Mouse (Mus musculus): ENCODE results near the gene Dpp4. TPM values are rescaled to one million over a fixed set of nuclear protein-coding genes. Genes with fewer than 3 reads are reported as not detected.

Gene Dpp4
- polyA plus RNA-seq, 1 experiment from 2014 or later = 1.9 TPM

DNA sequence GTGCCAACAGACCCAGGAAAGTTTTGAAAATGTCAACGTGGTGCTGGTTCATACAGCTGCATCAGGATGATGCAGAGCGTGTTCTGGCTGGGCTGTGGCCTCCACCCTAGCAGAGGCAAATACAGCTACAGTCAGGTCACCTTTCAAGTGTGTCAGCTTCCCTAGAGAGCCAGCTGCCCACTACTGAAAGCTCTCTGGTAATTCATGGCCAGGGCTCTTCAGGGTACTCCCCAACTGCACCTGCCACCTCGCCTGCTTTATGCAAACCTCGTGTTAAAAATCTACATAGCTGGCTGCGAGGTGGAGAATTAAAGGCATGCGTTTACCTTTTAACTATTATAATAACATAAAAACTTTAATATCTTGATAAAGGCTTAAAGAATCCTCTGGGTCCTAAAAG lies 67.7 kb downstream of the Dpp4 start:
- H3K4me1 ChIP-seq = peaks cover 5% of the 10 kb centered on the region; the same call in 1 of the 2 replicates
- H3K9me3 ChIP-seq (replicated peaks) = no peaks in the 10 kb centered on the region
- 68% methylated on average over 6 of the region's 6 CpGs for WGBS

GRCm38 (mm10) chr2:62341734-62342128 lies 70.3 kb downstream of the Dpp4 start:
- Histone ChIP-seq H3K27me3 (no peaks in the 10 kb centered on the region), H3K4me1 (peaks cover 5% of the 10 kb centered on the region; the same call in 1 of the 2 replicates), H3K9ac (no peak overlapping the region), H3K4me2 (replicated peaks) (peak overlapping the region; percentile 39), H3K9me3 (replicated peaks) (no peaks in the 10 kb centered on the region), H3K36me3 (no peaks in the 10 kb centered on the region), H3K27ac (no peak overlapping the region), H3K4me3 (no peak overlapping the region)
- 32% methylated on average over 14 of the region's 14 CpGs for WGBS
- ATAC-seq (ENCODE audit: low FRiP score) = 0 out of 2 replicates have a peak, but pooled peaks have one; percentile 34

More for the DNA sequence above, 67.7 kb downstream of the Dpp4 start:
- no peaks in the 10 kb centered on the region for H3K36me3 ChIP-seq
- no peak overlapping the region for H3K27ac ChIP-seq
- no peak overlapping the region for H3K9ac ChIP-seq
- H3K27me3 ChIP-seq = no peaks in the 10 kb centered on the region
- no peak for ATAC-seq (ENCODE audit: low FRiP score)
- no peak overlapping the region for H3K4me2 ChIP-seq (replicated peaks)
- no peak overlapping the region for H3K4me3 ChIP-seq

DNA sequence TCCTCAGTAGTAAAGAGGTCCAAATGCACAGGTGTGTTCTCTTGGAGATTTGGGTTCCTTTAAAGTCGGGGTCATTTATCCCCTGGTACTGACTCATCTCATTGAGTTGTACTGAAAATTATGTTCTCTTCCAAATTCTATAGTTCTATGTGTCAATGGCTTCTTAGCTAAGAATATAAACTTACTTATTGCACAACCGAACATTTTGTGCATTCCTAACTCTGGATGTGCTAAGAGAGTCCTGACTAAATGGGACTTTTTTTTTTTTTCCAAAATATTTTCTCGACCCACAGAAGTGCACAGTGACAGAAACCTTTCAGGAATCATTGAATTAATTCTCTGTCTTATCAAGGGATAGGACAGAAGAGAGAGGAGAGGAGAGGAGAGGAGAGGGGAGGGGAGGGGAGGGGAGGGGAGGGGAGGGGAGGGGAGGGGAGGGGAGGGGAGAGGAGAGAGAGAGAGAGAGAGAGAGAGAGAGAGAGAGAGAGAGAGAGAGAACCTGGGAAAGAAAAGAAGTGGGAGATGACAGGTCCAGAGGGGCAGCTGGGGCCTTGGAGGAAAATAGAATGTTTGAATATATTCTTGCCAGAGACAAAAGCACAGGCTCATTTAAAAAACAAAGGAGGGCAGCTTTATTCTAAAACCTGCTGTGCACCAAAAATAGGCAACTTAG lies 70.8 kb downstream of the Dpp4 start:
- Histone ChIP-seq H3K27ac (no peak overlapping the region), H3K4me1 (peaks cover 5% of the 10 kb centered on the region; the same call in 1 of the 2 replicates), H3K4me3 (no peak overlapping the region), H3K36me3 (no peaks in the 10 kb centered on the region), H3K9me3 (replicated peaks) (no peaks in the 10 kb centered on the region), H3K27me3 (no peaks in the 10 kb centered on the region), H3K4me2 (replicated peaks) (peak overlapping the region; percentile 39), H3K9ac (no peak overlapping the region)
- WGBS = 76% methylated on average over 3 of the region's 3 CpGs
- no peak for ATAC-seq (ENCODE audit: low FRiP score)

GRCm38 (mm10) chr2:62339222-62339944 lies 72.6 kb downstream of the Dpp4 start:
- Histone ChIP-seq H3K9ac (no peak overlapping the region), H3K36me3 (no peaks in the 10 kb centered on the region), H3K4me3 (no peak overlapping the region), H3K27me3 (no peaks in the 10 kb centered on the region), H3K4me2 (replicated peaks) (no peak overlapping the region), H3K4me1 (peaks cover 5% of the 10 kb centered on the region; the same call in 1 of the 2 replicates), H3K9me3 (replicated peaks) (no peaks in the 10 kb centered on the region), H3K27ac (no peak overlapping the region)
- no peak for ATAC-seq (ENCODE audit: low FRiP score)
- 78% methylated on average over 4 of the region's 4 CpGs for WGBS

GRCm38 (mm10) chr2:62337086-62337485 lies 74.9 kb downstream of the Dpp4 start:
- WGBS = 86% methylated on average over 7 of the region's 7 CpGs
- no peak overlapping the region for H3K4me2 ChIP-seq (replicated peaks)
- no peaks in the 10 kb centered on the region for H3K9me3 ChIP-seq (replicated peaks)
- H3K9ac ChIP-seq = no peak overlapping the region
- H3K27ac ChIP-seq = no peak overlapping the region
- H3K27me3 ChIP-seq = no peaks in the 10 kb centered on the region
- peaks cover 5% of the 10 kb centered on the region; the same call in 1 of the 2 replicates for H3K4me1 ChIP-seq
- no peaks in the 10 kb centered on the region for H3K36me3 ChIP-seq
- H3K4me3 ChIP-seq = no peak overlapping the region
- ATAC-seq (ENCODE audit: low FRiP score) = no peak

DNA sequence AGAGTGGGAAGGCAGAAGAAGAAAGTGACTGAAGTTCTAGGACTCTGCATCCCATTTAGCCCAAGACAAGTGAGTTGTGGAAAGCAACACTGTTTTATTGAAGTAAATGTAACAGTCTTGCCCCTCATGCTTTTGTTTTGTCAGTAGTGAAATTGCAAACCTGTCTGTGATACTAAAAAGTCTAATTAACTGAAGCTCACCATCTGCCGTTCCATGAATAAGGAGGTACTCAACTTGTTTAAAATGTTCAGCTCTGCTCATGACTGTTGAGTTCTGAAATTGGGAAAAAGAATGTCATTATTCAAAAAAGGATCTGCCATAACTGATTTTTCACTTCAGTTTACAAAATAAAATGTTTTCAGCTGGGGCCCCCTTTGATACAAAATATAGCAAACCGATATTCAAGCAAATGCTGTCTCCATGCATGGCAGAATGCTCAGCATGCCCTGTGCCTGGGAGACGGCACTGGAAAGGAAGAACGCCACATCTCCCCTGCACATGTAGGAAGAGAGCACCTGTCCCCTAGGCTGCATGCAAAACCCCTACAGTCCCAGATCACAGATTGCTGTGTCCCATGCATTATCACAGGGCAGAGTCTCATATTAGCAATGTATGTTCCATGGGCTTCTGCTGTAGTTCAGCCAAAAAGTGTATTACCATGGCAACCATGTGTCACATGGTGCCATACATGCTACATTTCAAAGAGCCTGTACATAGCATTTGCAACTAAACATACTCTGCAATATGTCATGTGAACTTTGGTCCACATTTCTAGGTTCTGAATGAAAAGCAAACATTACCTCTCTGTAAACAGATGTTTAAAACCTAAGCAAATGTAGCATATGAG lies 77.4 kb downstream of the Dpp4 start:
- H3K27ac ChIP-seq = no peak overlapping the region
- ATAC-seq (ENCODE audit: low FRiP score) = no peak
- WGBS = 89% methylated on average over 4 of the region's 4 CpGs
- no peak overlapping the region for H3K9ac ChIP-seq
- no peak overlapping the region for H3K4me2 ChIP-seq (replicated peaks)
- no peak overlapping the region for H3K4me3 ChIP-seq
- H3K9me3 ChIP-seq (replicated peaks) = no peaks in the 10 kb centered on the region
- no peaks in the 10 kb centered on the region for H3K36me3 ChIP-seq
- H3K4me1 ChIP-seq = no peaks in the 10 kb centered on the region
- H3K27me3 ChIP-seq = no peaks in the 10 kb centered on the region

- H3K4me3 ChIP-seq = no peak overlapping the region
- no peaks in the 10 kb centered on the region for H3K9me3 ChIP-seq (replicated peaks)
- no peak for ATAC-seq (ENCODE audit: low FRiP score)
- WGBS = 74% methylated on average over 8 of the region's 8 CpGs
- H3K27me3 ChIP-seq = no peaks in the 10 kb centered on the region
- H3K9ac ChIP-seq = no peak overlapping the region
- H3K4me2 ChIP-seq (replicated peaks) = no peak overlapping the region
- H3K27ac ChIP-seq = no peak overlapping the region
- H3K36me3 ChIP-seq = no peaks in the 10 kb centered on the region
- H3K4me1 ChIP-seq = no peaks in the 10 kb centered on the region
Measured at GRCm38 (mm10) chr2:62332465-62332864, 79.6 kb downstream of the Dpp4 start.

DNA sequence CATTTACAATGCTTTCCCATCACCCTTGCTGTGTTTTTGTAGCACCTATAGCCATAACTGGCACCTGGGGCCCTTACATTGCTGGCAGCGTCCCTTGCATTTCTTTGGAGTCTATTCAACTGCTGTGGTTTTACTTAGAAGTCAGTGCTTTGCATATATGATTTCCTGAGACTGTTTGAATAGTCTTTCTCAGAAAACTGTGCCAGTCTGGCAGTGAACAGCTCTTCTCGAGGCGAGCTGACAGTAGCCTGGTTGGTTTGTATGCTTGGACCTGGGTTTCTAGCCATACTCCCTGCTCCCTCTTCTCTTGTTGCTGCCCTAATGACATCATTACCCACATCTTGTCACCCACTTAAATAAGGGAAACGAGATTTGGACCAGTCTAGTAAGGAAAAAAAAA lies 80.1 kb downstream of the Dpp4 start:
- no peaks in the 10 kb centered on the region for H3K36me3 ChIP-seq
- H3K27me3 ChIP-seq = no peaks in the 10 kb centered on the region
- H3K4me2 ChIP-seq (replicated peaks) = no peak overlapping the region
- H3K27ac ChIP-seq = no peak overlapping the region
- H3K9me3 ChIP-seq (replicated peaks) = no peaks in the 10 kb centered on the region
- ATAC-seq (ENCODE audit: low FRiP score) = no peak
- H3K4me1 ChIP-seq = no peaks in the 10 kb centered on the region
- WGBS = 65% methylated on average over 4 of the region's 4 CpGs
- H3K4me3 ChIP-seq = no peak overlapping the region
- H3K9ac ChIP-seq = no peak overlapping the region

DNA sequence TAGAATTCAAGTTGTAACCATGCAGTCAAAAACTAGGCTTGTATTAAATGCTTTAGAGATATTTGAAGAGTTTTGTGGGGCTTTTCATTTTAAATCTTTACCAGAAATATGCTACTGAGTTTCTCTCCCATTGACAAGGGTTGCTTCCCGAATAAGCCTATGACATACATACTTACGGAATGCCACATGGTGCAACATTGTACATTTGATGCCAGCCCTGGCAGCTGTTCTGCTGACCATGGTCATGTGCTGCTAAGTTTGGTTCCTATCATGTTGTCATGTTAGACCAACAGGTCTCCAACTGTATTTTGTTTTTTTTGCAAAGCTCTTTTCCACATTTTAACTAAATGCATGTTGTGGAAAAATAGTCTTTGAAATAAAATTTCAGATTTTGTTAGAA lies 86.6 kb downstream of the Dpp4 start:
- Histone ChIP-seq H3K9me3 (replicated peaks) (no peaks in the 10 kb centered on the region), H3K27ac (no peak overlapping the region), H3K36me3 (no peaks in the 10 kb centered on the region), H3K4me3 (no peak overlapping the region), H3K4me2 (replicated peaks) (no peak overlapping the region), H3K27me3 (no peaks in the 10 kb centered on the region), H3K9ac (no peak overlapping the region), H3K4me1 (no peaks in the 10 kb centered on the region)
- WGBS = 87% methylated on average over 2 of the region's 2 CpGs
- no peak for ATAC-seq (ENCODE audit: low FRiP score)

DNA sequence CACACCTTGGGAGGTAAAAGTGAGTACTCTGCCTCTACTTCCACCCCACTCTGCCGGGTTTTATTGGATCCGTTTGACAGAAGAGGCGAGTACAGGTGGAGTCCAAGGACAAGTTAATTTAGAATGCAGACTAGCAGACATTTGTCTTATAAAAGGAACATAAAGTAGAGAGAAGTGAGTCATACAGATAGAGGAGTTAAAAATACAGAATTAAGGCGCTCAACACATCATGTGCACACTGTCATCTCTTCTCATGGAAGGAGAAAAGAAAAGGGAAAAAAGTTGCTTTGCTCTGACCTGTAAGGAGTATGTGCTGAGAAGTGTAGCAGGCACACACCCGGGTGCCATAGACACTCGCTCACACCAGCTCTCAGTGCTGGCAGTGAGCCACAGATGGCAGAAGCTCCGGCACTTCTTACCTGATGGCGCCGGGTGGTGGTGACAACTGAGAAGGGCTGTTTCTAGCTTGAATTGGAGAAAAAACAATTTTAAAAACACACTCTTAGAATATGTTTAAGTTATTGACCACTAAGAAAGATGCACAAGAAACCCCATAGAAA lies 88.9 kb downstream of the Dpp4 start:
- ATAC-seq (ENCODE audit: low FRiP score) = no peak
- Histone ChIP-seq H3K4me1 (no peaks in the 10 kb centered on the region), H3K4me2 (replicated peaks) (no peak overlapping the region), H3K9me3 (replicated peaks) (no peaks in the 10 kb centered on the region), H3K9ac (no peak overlapping the region), H3K27ac (no peak overlapping the region), H3K4me3 (no peak overlapping the region), H3K36me3 (no peaks in the 10 kb centered on the region), H3K27me3 (no peaks in the 10 kb centered on the region)
- WGBS = 90% methylated on average over 9 of the region's 9 CpGs

- H3K4me2 ChIP-seq (replicated peaks) = no peak overlapping the region
- H3K9ac ChIP-seq = no peak overlapping the region
- no peaks in the 10 kb centered on the region for H3K27me3 ChIP-seq
- no peak overlapping the region for H3K27ac ChIP-seq
- WGBS = 89% methylated on average over 3 of the region's 3 CpGs
- H3K9me3 ChIP-seq (replicated peaks) = no peaks in the 10 kb centered on the region
- ATAC-seq (ENCODE audit: low FRiP score) = no peak
- H3K4me1 ChIP-seq = no peaks in the 10 kb centered on the region
- H3K36me3 ChIP-seq = no peaks in the 10 kb centered on the region
- H3K4me3 ChIP-seq = no peak overlapping the region
Measured at GRCm38 (mm10) chr2:62319489-62319888, 92.5 kb downstream of the Dpp4 start.

- Histone ChIP-seq H3K9ac (no peak overlapping the region), H3K36me3 (no peaks in the 10 kb centered on the region), H3K4me3 (no peak overlapping the region), H3K9me3 (replicated peaks) (no peaks in the 10 kb centered on the region), H3K27me3 (no peaks in the 10 kb centered on the region), H3K4me1 (no peaks in the 10 kb centered on the region), H3K4me2 (replicated peaks) (no peak overlapping the region), H3K27ac (no peak overlapping the region)
- 71% methylated on average over 2 of the region's 2 CpGs for WGBS
- no peak for ATAC-seq (ENCODE audit: low FRiP score)
Measured at GRCm38 (mm10) chr2:62316930-62317329, 95.1 kb downstream of the Dpp4 start.

All from hindbrain, embryonic 12.5 days (tissue).